Mouse (Mus musculus) right cerebral cortex, adult 18-20 months (tissue): Measurements from ENCODE around the gene Dlg2.

Source experiments
- DNase-seq: peaks from one replicate; pipeline ENCODE4 v3.0.0; 2022; ENCODE audit warnings: mixed read lengths

Gene Dlg2

DNA sequence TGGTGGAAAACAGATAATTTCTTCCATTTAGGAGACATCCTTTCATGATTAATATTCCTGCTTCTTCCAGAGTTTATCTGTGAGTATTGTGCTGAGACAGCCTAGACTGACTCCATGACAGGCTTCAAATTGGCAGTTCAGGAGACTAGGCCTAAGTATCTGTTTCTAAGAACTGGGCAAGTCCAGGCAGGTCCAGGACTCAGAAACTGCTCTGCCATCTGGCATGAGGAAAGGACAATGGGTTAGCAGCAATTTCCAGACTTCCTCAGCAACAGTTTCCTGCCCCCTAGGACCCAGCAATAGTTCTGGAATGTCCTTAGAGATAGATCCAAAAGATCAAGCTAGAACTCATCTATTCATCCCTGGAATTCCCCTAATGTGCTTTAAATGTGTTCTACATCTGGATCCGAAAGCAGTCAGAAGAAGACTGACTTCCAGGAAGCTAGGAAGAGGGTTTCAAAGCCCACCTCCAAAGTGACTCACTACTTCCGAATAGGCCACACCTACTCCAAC, 64.4 kb downstream of the Dlg2 start:
- no peak for DNase-seq

DNA sequence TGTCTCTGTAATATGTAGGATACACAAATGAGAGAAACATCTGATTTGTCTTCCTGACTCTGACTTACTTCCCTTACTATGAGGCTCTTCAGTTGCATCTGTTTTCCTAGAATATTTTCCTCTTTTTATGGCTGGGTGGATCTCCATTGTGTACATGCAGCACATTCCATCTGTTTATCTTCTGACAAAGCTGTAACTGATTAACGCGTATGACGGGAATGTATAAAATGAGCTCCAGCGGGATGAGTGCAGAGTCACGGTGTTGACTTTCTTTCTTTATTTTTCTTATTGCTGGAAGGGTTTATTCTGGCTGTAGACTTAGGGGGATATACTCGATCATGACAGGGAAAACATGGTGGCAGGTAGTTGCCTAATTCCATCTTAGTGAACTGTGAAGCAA, 76.9 kb downstream of the Dlg2 start:
- DNase-seq: no peak

DNA sequence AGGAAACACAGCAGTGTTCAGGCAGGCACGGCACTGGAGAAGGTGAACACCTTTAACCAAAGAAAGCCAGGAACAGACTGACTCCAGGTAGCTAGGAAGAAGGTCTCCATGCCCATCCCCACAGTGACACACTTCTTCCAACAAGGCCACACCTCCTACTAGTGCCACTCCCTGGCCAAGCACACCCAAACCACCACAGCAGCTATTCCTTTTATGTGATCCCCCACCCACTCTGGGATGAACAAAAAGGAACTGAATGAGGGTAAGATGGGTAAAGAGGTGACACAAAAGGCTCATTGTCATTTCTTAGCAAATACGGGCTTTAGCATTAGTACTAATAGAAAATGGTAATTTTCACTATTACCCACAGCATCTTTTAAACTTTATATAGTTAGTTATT, 77.9 kb downstream of the Dlg2 start:
- no peak for DNase-seq

DNA sequence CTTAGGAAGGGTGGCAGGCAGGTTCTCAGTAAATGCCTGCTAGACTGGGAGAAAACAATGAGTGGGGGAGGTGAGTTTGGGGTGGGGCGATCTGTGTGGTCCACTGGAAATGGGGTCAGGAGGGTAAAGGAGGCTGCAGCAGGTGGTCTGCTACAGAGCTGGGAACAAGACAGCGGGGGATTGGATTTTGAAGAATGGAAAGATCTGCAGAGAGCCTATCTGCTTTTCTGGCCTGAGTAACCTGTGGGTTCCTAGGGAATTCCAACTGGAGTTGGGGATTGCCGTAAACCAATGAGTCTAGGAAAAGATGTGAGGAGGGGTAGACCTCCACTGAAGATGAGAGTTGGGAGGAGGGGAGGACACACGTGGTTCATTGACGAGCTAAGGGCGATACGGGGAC, 92.7 kb downstream of the Dlg2 start:
- DNase-seq: no peak

DNA sequence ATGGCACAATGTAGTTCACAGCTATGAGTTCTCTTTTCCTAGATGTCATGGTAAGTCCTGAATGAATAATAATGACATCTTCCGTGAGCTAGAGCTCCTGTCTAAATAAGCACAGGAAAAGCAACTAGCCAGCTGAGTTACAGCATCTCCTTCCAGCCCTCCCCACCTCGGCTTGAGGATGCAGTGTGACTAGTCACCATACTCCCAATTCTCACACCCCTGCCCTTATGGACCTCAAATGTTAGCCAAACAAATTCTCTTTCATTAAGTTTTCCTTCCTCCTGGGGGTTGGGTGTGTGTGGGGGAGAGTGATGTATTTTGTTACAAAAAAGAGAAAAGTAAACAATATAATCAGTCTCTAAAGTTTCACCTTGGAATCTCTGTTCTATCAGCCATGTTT, 111.3 kb downstream of the Dlg2 start:
- DNase-seq: no peak

DNA sequence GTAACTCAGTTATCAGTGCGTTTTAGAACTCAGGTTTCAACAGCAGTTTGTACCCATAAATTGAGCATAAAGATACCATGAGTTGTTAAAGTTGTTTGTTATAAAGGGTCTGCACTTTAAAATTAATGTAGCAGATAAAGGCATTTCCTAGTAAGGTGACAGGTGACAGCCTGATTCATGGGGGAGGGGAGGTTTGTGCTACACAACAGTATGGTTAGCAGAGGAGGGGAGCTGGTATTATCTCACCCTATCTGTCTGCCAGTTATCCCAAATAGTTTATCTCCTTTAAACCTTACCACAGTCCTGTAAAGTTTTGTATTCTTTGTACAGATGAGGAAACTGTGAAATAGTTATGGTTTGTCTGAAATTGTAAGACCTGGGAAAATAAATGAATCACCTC, 111.8 kb downstream of the Dlg2 start:
- no peak for DNase-seq

DNA sequence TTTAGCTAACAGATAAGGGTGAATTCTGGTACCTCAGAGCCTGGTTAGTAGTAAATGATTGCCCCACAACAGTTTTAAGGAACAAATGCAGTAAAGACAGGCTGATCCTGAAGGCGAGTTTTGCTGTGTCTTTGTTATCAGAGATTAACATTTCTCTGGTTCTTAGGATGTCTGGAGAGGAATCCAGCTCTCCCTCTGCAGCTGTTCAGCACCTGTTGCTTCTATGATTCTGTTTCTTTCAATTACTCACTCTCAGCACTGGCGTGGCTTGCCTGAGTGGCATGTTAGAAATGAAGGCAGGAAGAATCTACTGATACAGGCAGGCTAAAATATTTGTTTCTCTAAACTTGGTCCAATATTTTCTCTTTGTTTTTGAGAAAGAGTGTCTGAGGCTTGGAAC, 133.3 kb downstream of the Dlg2 start:
- no peak for DNase-seq

DNA sequence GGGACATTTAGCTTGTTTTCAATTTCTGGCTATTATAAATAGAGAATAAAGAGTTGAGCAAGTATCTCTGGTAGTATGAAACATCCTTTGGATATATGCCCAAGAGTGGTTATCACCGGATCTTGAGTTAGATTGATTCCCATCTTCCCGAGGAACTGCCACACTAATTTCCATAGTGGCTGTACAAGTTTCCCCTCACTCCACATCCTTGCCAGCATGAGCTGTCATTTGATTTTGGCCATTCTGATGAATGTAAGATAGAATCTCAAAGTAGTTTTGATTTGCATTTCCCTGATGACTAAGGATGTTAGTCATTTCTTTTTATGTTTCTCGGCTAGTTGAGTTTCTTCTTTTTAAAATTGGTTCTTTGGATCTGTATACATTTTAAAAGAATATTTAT, 154.1 kb downstream of the Dlg2 start:
- peak; percentile 5 for DNase-seq

DNA sequence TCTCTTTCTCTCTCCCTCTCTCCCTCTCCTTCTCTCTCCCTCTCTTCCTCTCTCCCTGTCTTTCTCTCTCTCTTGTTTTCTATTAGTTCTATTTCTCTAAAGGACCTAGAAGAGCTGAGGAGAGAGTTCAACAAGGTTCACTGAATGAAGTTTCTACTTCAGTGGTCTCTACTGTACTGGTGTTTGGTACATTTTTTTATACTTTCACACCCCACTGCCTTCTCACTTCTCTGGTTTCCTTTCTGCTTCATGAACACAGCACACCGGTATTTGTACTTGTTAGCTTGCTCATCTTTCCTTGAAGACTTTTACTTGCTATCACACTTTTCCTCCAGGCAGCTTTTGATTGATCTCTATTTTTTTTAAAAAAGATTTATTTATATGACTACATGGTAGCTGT, 173.0 kb downstream of the Dlg2 start:
- no peak for DNase-seq

DNA sequence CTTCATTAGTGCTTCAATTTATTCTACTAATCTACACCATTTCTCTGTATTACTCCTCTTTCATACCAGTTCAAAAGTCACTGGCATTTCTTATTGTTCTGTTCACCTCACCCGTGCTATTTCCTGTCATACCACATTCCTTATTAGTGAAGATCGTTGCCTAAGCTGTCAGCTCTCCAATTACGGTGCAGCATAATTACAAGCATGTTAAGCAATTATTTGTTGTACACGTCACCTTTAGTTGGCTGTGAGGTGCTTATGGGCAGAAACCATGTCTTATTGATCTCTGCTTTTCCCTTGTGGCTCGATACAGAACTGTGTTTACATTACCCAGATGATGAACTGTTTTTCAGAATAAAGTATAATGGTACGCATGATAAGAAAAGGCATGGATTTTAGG, 174.7 kb downstream of the Dlg2 start:
- no peak for DNase-seq

DNA sequence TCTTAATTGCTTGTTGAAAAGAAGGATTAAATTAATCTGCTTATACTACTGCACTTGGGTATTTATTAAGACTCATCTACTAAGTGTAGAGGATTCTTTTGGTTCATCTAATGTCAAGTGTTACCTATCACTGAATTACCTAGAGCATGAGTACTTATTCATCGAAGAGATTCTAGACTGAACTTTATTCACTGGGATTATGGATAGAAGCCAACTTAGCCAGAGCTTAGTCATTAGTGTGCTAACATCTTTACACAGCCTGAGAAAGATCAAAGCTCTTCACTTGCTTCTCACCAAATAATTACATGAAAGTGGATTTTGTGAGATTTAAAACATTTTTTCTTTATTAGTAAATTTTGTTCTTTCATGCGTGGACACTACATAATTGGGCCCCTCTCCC, 175.1 kb downstream of the Dlg2 start:
- no peak for DNase-seq

DNA sequence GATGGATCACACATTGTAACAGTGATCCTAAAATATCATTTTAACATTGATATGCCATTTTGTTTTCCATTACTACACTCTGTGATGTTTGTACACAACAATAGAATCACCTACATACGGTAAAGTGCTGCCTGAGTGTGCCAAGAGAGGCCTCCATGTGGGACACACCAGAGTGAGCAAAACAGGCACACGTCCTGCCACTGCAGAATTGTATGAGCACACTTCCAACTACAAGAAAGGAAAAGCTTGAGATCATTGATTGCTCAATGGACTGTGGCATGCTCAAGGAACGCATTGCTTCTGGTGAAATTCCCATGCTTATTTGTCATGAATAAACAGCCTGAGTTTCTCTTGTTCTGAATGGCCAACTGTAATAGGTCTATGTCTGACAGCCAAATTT, 182.1 kb downstream of the Dlg2 start:
- no peak for DNase-seq

DNA sequence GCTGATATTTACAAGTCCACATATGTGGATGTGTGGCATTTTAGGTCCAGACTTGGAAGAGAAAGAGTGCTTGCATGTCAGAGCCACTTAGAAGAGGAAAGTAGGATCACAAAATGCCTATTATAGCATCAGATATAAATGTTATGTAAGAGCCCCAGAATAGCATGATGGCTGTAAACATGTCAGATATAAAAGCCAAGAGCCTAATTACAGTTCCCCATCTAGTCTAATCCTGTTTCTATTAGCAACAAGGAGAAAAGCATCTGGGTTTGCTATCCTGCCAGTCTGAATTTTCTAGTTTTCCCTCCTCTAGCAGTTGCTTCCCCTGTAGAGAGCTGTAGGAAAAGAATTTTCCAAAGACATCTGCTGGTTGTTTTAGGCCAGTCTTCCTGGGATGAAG, 217.6 kb downstream of the Dlg2 start:
- DNase-seq: peak; percentile 6

DNA sequence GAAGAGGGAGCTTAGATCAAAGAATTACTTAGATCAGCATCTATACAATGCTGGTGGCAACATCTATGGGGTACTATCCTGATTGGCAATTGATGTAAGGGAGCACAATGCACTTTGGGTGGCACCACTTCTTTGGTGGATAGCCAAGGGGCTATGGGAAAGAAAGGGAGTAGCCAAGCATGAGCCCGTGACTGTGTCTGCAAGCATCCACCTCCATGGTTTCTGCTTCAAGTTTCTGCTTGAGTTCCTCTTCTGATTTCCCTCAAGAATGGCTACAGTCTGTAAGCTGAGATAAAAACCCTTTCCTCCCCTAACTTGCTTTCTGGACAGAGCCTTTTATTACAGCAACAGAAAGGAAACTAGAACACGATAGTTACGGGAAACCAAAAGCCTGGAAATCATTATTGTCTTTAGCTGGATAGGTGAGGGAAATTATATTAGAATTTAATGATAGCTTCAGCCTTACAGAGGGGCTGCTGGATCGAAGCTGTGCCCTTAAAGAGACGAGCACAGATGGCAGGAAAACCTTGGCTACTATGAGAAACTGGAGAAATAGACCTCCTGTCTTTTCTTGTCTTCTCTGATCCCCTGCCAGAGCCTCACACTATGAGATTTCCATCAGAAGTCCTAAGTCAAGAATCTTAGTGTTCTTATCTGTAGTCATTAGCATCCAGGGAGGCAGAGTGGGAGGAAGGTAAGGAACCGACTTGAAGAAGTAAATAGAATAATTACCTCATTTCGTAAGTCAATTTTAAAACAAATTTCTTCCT, 219.9 kb downstream of the Dlg2 start:
- no peak for DNase-seq

DNA sequence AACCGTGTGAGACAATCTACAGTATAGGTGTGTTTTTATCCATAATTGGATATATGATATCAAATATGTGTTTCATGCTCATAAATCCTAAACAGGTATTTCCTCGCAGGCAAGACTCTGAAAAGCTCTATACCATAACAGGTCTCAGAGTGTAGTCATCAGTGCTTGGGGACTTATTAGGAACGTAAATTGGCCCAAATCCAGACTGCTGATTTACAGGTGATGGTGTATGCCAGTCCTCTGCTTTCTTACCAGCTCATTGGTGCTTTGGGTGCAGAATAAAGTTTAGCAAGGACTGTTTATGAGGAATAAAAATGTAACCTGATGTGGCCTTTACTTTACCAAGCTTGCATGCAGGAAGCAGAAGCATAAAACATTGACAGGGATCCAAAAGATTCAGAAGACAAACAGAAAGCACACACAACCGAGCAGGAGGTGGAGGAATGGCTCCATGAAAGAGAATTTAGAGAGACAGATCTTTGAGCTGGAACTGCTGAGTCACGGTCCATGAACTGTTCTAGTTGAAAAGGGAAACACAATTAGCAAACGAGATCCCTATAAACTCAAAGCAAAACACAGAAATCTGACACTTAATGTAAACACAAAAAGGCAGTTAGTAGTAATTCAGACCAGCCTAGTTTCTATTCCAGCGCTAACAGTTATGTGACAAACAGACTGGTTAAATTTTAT, 226.8 kb downstream of the Dlg2 start:
- no peak for DNase-seq

DNA sequence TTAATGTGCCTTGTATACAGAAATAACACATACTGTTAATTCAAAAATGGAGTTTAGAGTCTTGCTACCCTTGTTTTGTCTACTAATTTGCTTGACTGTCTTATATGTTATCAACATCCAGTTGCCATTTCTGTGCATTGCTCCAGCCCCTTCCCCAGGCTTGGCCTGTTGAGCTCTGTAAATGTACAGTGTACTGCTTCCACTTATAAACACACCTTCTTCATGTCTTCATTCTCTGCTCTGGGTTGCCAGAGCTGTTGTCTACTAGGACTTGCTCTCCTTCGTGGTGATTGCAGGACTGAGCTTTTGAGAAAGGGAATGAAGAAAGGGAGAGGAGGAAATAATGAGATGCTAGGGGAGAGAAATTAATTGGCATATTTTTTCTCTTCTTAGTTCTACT, 227.5 kb downstream of the Dlg2 start:
- DNase-seq: no peak

DNA sequence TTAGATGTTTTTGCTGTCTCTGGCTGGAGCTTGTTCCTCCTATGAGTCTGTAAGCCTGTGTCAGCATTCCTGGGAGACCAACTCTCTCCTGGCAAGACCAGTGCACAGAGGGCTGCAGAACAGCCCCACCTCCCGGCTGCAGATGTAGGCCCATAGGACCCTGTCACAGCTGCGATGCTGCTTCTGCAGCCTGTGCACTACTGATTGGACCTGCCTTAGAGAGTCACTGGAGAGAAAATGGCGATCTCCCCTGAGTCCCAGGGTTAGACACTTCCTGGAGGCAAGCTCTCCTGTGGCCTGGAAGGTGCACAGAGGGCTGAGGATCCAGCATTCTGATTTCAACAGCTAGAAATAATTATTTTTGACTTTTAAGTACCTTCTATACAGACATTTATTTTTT, 257.6 kb downstream of the Dlg2 start:
- no peak for DNase-seq

DNA sequence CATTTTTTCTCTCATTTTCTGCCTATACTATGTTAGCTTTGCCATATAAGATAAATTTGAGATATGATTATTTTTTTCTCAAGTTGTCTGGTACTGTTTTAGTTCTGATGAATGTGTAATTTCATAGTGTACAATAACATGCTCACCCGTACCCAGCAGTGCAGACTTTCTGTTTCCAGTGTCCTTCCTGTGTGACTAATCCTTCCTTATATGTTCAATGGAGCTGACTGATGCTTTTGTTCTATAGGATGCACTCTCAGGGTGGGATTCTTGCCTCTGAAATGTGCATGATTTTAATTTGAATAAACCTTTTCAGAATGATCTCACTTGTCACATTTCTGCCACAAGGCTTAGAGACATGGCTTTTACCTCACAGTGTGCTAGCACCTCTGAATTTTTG, 259.9 kb downstream of the Dlg2 start:
- no peak for DNase-seq

DNA sequence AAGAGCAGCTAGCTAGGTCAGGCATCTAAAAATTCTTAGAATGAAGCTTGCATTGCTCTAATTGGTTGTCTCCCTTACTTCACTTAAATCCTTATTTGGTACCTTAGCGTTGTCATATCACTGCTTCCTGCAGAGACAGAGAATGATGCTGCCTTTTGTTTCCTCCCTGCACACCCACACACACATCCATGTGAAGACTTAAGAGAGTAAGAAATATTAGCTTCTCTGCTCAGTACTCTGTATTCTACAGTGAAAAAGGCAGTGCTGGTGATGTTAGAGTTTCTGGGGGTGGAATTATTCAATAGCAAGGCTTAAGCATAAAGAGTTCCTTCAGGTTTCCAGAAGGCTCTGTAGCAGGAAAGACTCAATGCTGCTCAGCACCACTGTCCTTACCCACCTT, 272.2 kb downstream of the Dlg2 start:
- DNase-seq: peak; percentile 23

DNA sequence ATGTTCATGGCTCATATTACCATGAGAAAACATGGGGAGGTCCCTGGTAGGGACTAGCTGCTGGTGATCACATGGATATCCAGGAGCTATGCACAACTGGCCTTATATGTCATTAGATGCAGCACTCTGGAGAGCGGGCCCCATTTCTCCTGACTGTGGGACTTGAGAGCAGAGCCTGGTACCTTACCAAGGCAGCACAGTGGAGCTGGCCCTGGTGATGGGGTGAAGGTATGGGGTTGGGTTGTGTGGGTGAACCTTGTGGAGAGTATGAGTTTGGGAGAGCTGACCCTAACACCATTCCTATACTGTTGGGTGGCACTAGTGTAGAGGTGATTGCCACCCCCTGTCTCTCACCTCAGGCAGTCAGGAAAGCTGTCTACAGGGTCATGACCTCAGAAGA, 311.5 kb downstream of the Dlg2 start:
- DNase-seq: no peak

DNA sequence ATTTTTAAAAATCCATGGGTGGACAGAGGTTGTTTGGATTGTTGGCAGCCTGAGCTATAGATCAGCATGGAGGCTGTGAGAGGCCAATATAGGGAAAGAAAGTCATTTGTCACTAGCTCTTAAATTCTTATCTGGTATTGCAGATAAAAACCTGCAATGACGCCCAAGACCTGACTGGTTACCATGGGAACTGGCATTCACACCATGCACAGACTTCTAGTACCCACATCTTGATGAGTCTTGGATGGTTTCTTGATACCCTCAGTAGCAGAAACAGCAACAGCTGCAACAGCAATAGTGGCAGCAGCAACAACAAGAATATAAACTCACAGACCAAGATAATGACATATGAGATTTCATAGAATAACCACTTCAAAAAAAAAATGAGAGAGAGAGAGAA, 315.1 kb downstream of the Dlg2 start:
- no peak for DNase-seq

DNA sequence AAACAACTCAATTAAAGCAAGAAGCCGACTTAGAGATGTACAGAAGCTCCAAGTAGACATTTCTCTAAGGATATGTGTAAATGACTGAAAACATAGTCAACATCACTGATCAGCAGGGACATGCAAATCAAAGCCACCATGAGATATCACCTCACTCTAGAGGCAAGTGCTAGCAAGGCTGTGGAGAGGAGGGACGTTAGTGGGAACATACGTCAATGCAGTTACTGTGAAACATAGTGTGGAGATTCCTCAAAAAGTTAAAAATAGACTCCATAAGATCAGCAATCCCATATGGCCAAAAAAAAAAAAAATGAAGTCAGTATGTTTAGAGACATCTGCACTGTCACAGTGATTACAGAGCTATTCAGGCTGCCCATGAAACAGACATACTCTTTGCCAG, 349.2 kb downstream of the Dlg2 start:
- DNase-seq: peak; percentile 14

DNA sequence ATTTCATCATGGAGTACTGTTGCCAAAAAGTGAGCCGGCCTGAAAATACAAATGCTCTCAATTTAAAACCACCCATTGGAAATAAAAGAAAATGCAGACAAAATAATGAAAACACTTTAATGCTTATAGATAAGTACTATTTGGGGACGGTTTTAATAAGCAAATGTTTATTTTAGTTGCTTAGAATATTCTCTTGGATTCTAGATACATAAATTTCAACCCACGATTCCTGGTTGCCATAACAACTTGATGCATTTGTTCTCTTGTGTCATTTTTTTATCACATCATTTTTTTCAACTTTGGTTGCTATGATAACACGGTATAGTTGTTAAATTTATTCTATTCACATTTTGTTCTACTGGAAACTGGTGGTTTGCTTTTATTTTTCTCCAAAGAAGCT, 364.8 kb downstream of the Dlg2 start:
- peak; percentile 12 for DNase-seq
